Mouse (Mus musculus): ENCODE results near the gene Irf2. TPM values are rescaled to one million over a fixed set of nuclear protein-coding genes. Genes with fewer than 3 reads are reported as not detected.
A peak's percentile ranks its signal among the peaks of the same experiment; 100 is the strongest.

Irf2 gene
- polyA plus RNA-seq, 1 experiment, result 29.9 TPM

DNA sequence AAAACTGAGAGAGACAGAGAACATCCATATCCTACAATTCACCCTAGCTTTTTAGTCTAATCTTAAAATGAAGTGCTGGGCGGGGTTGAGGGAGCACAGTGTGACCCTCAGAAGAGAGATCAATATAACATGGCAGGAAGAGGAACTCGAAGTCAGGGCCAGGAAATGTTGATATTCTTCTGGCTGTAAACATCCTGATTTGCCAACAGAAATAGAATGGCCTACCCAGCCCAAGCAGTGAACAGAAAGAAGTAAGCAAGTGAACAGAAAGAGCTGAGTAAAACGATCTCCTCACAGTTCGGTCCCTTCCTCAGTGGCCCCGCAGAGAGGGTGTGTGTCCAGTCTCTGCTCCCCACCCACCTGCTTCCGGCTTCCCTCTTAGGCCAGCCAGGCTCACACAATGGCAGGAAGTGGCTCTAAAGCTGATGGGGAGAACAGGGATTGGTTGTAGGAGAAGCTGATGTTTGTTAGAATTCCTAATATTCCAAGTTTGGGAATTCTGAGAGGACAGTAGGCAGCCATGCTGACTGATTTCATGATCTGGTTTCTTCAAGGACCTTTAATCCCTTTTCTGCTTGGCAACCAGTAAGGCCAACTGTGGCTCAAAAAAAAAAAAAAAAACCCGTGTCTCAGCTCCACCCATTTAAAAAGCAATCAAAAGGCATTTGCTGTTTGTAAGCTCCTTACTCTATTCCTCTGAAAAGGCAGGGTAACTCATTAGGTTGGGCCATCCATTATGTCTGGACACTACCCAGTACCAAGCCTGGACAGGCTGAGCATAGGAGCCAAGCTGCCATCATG lies 105.6 kb downstream of the Irf2 start:
- peaks cover 94% of the 10 kb centered on the region for H3K4me1 ChIP-seq
- TF ChIP-seq FLI1 (IDR thresholded peaks at IDR 0.05; ENCODE audit: low read length) (no peak), GATA1 (IDR thresholded peaks at IDR 0.05; ENCODE audit: borderline replicate concordance, low read length) (no peak)
- peaks cover 88% of the 10 kb centered on the region for H3K36me3 ChIP-seq (replicated peaks; ENCODE audit: low read length)
- H3K27me3 ChIP-seq (replicated peaks), result no peaks in the 10 kb centered on the region
- H3K4me3 ChIP-seq (replicated peaks), result peak overlapping the region; percentile 87
- H3K9me3 ChIP-seq, result no peaks in the 10 kb centered on the region

- peak overlapping the region; percentile 78 for H3K4me3 ChIP-seq (replicated peaks)
- peaks cover 94% of the 10 kb centered on the region for H3K4me1 ChIP-seq
- no peaks in the 10 kb centered on the region for H3K9me3 ChIP-seq
- peaks cover 85% of the 10 kb centered on the region for H3K36me3 ChIP-seq (replicated peaks; ENCODE audit: low read length)
- no peaks in the 10 kb centered on the region for H3K27me3 ChIP-seq (replicated peaks)
- TF ChIP-seq FLI1 (IDR thresholded peaks at IDR 0.05; ENCODE audit: low read length), result no peak
- TF ChIP-seq GATA1 (IDR thresholded peaks at IDR 0.05; ENCODE audit: borderline replicate concordance, low read length), result no peak
Measured at GRCm38 (mm10) chr8:46845891-46846290, 106.4 kb downstream of the Irf2 start.

DNA sequence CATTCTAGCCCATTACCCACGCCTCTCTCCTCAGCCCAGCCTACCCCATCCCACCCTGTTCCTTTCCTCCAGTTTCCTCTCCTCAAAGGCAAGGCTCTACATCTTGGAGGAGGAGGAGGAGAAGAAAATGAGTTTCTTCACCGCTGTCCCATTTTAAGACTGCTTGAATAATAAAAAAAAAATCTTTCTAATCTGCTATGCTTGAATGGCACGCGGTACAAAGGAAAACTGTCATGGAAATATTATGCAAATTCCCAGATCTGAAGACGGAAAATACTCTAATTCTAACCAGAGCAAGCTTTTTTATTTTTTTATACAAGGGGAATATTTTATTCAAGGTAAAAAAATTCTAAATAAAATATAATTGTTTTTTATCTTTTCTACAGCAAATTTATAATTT lies 107.4 kb downstream of the Irf2 start:
- peaks cover 96% of the 10 kb centered on the region for H3K4me1 ChIP-seq

DNA sequence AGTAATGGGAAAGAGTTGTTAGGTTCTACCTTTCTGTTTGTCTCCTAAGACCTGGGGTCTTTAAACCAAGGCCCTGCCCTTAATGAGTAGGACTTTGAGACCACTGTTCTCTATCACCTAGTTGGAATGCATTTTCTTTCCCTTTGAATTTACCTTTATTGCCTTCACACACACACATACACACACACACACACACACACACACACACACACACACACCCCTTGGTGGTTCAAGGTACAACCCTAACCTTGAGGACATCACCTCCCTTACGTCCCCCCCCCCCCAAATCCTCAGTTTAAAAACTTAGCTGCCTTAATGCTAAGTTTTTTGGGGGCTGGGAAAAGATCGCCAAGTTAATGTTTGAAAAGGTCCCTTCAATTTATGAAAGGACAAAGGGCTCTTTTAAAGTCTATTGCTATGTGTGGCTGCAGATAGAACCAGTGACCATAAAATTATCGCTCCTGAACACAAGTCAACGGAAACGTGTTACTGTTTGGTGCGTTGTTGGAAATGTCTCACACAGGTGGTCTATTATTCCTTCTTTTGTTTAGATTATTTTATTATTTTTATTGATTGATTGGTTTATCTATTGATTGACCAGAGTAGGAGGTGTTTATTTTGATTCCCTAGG lies 108.6 kb downstream of the Irf2 start:
- peaks cover 63% of the 10 kb centered on the region for H3K36me3 ChIP-seq (replicated peaks; ENCODE audit: low read length)
- peaks cover 96% of the 10 kb centered on the region for H3K4me1 ChIP-seq
- TF ChIP-seq GATA1 (IDR thresholded peaks at IDR 0.05; ENCODE audit: borderline replicate concordance, low read length), result no peak
- TF ChIP-seq FLI1 (IDR thresholded peaks at IDR 0.05; ENCODE audit: low read length), result no peak
- no peaks in the 10 kb centered on the region for H3K27me3 ChIP-seq (replicated peaks)
- H3K4me3 ChIP-seq (replicated peaks), result no peak overlapping the region
- no peaks in the 10 kb centered on the region for H3K9me3 ChIP-seq

More for the DNA sequence above, 107.4 kb downstream of the Irf2 start:
- no peak overlapping the region for H3K4me3 ChIP-seq (replicated peaks)
- H3K27me3 ChIP-seq (replicated peaks), result no peaks in the 10 kb centered on the region
- TF ChIP-seq FLI1 (IDR thresholded peaks at IDR 0.05; ENCODE audit: low read length) (no peak), GATA1 (IDR thresholded peaks at IDR 0.05; ENCODE audit: borderline replicate concordance, low read length) (no peak)
- peaks cover 75% of the 10 kb centered on the region for H3K36me3 ChIP-seq (replicated peaks; ENCODE audit: low read length)
- H3K9me3 ChIP-seq, result no peaks in the 10 kb centered on the region

- Histone ChIP-seq H3K36me3 (replicated peaks; ENCODE audit: low read length) (peaks cover 55% of the 10 kb centered on the region), H3K4me3 (replicated peaks) (peak overlapping the region; percentile 29), H3K9me3 (no peaks in the 10 kb centered on the region), H3K4me1 (peaks cover 92% of the 10 kb centered on the region), H3K27me3 (replicated peaks) (no peaks in the 10 kb centered on the region)
- TF ChIP-seq FLI1 (IDR thresholded peaks at IDR 0.05; ENCODE audit: low read length) (no peak), GATA1 (IDR thresholded peaks at IDR 0.05; ENCODE audit: borderline replicate concordance, low read length) (no peak)
Measured at GRCm38 (mm10) chr8:46848931-46849330, 109.4 kb downstream of the Irf2 start.

DNA sequence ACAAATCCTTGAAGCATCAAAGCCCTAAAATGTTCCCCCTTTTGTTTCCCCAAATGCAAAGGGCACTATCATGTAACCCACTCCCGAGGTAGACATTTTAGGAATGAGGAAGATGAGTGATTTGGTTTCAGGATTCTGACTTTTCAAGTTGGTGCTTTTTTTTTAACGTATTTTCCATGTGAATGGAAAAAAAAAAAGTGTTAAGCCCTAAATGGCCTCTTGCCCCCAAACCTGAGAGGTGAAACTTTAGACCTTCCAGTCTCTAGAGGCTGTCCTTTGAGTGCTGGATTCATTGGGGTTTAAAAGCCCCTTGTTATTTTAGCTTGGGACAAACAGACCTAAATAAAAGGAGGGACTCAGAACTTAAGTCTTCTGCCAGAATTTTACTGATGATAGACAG lies 109.9 kb downstream of the Irf2 start:
- no peaks in the 10 kb centered on the region for H3K9me3 ChIP-seq
- no peak overlapping the region for H3K4me3 ChIP-seq (replicated peaks)
- TF ChIP-seq GATA1 (IDR thresholded peaks at IDR 0.05; ENCODE audit: borderline replicate concordance, low read length), result no peak
- no peak for TF ChIP-seq FLI1 (IDR thresholded peaks at IDR 0.05; ENCODE audit: low read length)
- peaks cover 86% of the 10 kb centered on the region for H3K4me1 ChIP-seq
- peaks cover 49% of the 10 kb centered on the region for H3K36me3 ChIP-seq (replicated peaks; ENCODE audit: low read length)
- H3K27me3 ChIP-seq (replicated peaks), result no peaks in the 10 kb centered on the region

GRCm38 (mm10) chr8:46850258-46850897 lies 110.8 kb downstream of the Irf2 start:
- H3K36me3 ChIP-seq (replicated peaks; ENCODE audit: low read length), result peaks cover 42% of the 10 kb centered on the region
- peaks cover 77% of the 10 kb centered on the region for H3K4me1 ChIP-seq
- H3K27me3 ChIP-seq (replicated peaks), result no peaks in the 10 kb centered on the region
- H3K4me3 ChIP-seq (replicated peaks), result peak overlapping the region; percentile 57
- TF ChIP-seq GATA1 (IDR thresholded peaks at IDR 0.05; ENCODE audit: borderline replicate concordance, low read length) (no peak), FLI1 (IDR thresholded peaks at IDR 0.05; ENCODE audit: low read length) (no peak)
- H3K9me3 ChIP-seq, result no peaks in the 10 kb centered on the region

- H3K36me3 ChIP-seq (replicated peaks; ENCODE audit: low read length), result peaks cover 31% of the 10 kb centered on the region
- peaks cover 65% of the 10 kb centered on the region for H3K4me1 ChIP-seq
- H3K9me3 ChIP-seq, result no peaks in the 10 kb centered on the region
- no peaks in the 10 kb centered on the region for H3K27me3 ChIP-seq (replicated peaks)
- TF ChIP-seq FLI1 (IDR thresholded peaks at IDR 0.05; ENCODE audit: low read length) (no peak), GATA1 (IDR thresholded peaks at IDR 0.05; ENCODE audit: borderline replicate concordance, low read length) (no peak)
- peak overlapping the region; percentile 33 for H3K4me3 ChIP-seq (replicated peaks)
Measured at GRCm38 (mm10) chr8:46851560-46851959, 112.0 kb downstream of the Irf2 start.

- peaks cover 61% of the 10 kb centered on the region for H3K4me1 ChIP-seq
- peaks cover 24% of the 10 kb centered on the region for H3K36me3 ChIP-seq (replicated peaks; ENCODE audit: low read length)
- no peaks in the 10 kb centered on the region for H3K9me3 ChIP-seq
- peak overlapping the region; percentile 86 for H3K4me3 ChIP-seq (replicated peaks)
- no peak for TF ChIP-seq GATA1 (IDR thresholded peaks at IDR 0.05; ENCODE audit: borderline replicate concordance, low read length)
- no peak for TF ChIP-seq FLI1 (IDR thresholded peaks at IDR 0.05; ENCODE audit: low read length)
- no peaks in the 10 kb centered on the region for H3K27me3 ChIP-seq (replicated peaks)
Measured at GRCm38 (mm10) chr8:46852377-46852776, 112.8 kb downstream of the Irf2 start.
